Mouse (Mus musculus): ENCODE measurements around the gene Rnf31. TPM values are rescaled to one million over a fixed set of nuclear protein-coding genes. Genes with fewer than 3 reads are reported as not detected.

Gene Rnf31
- polyA plus RNA-seq, 1 experiment from 2014 or later: 22.5 TPM

GRCm38 (mm10) chr14:55575302-55575701 lies 16.2 kb upstream of the Rnf31 start, which contains the start of gene Fitm1:
Gene Fitm1, plus strand, starts transcription at chr14:55575617.
- Histone ChIP-seq H3K27me3 (replicated peaks; ENCODE audit: control insufficient read depth, insufficient read depth, low read length) (no peaks in the 10 kb centered on the region), H3K4me2 (ENCODE audit: low read length) (no peak within 1 kb of the TSS), H3K9ac (replicated peaks; ENCODE audit: low read depth, low read length) (no peak within 1 kb of the TSS), H3K4me3 (replicated peaks; ENCODE audit: low read length) (no peak within 1 kb of the TSS), H3K36me3 (ENCODE audit: control insufficient read depth, insufficient read depth) (no peaks in the 10 kb centered on the region), H3K27ac (ENCODE audit: low read length) (no peak within 1 kb of the TSS), H3K9me3 (ENCODE audit: control insufficient read depth, low read length) (no peaks in the 10 kb centered on the region), H3K4me1 (replicated peaks; ENCODE audit: control insufficient read depth, insufficient read depth, low read length) (peaks cover 15% of the 10 kb centered on the region)
- WGBS: 80% methylated on average over 7 of the region's 8 CpGs
- ATAC-seq: no peak

- Histone ChIP-seq H3K4me3 (replicated peaks; ENCODE audit: low read length) (no peak overlapping the region), H3K9ac (replicated peaks; ENCODE audit: low read depth, low read length) (no peak overlapping the region), H3K4me2 (ENCODE audit: low read length) (no peak overlapping the region)
These were observed 15.8 kb upstream of the Rnf31 start for GRCm38 (mm10) chr14:55575711-55576110.

GRCm38 (mm10) chr14:55576376-55576775 lies 15.1 kb upstream of the Rnf31 start:
- no peaks in the 10 kb centered on the region for H3K9me3 ChIP-seq (ENCODE audit: control insufficient read depth, low read length)

More at GRCm38 (mm10) chr14:55575711-55576110, 15.8 kb upstream of the Rnf31 start:
- H3K27me3 ChIP-seq (replicated peaks; ENCODE audit: control insufficient read depth, insufficient read depth, low read length): no peaks in the 10 kb centered on the region
- H3K4me1 ChIP-seq (replicated peaks; ENCODE audit: control insufficient read depth, insufficient read depth, low read length): peaks cover 15% of the 10 kb centered on the region
- WGBS: 86% methylated on average over 13 of the region's 13 CpGs
- H3K27ac ChIP-seq (ENCODE audit: low read length): no peak overlapping the region
- no peaks in the 10 kb centered on the region for H3K9me3 ChIP-seq (ENCODE audit: control insufficient read depth, low read length)
- ATAC-seq: no peak
- no peaks in the 10 kb centered on the region for H3K36me3 ChIP-seq (ENCODE audit: control insufficient read depth, insufficient read depth)

GRCm38 (mm10) chr14:55577871-55578667 lies 13.4 kb upstream of the Rnf31 start, which contains the start of gene Psme1:
Gene Psme1, plus strand, starts transcription at chr14:55578123.
- H3K27me3 ChIP-seq (replicated peaks; ENCODE audit: control insufficient read depth, insufficient read depth, low read length): no peaks in the 10 kb centered on the region
- no peaks in the 10 kb centered on the region for H3K36me3 ChIP-seq (ENCODE audit: control insufficient read depth, insufficient read depth)
- peak within 1 kb of the TSS; percentile 93 for H3K9ac ChIP-seq (replicated peaks; ENCODE audit: low read depth, low read length)
- 0% methylated on average over 29 of the region's 32 CpGs for WGBS
- ATAC-seq: peak; percentile 96
- peak within 1 kb of the TSS; percentile 94 for H3K27ac ChIP-seq (ENCODE audit: low read length)
- peak within 1 kb of the TSS; percentile 90 for H3K4me2 ChIP-seq (ENCODE audit: low read length)
- no peaks in the 10 kb centered on the region for H3K9me3 ChIP-seq (ENCODE audit: control insufficient read depth, low read length)
- peak within 1 kb of the TSS; percentile 84 for H3K4me3 ChIP-seq (replicated peaks; ENCODE audit: low read length)
- peaks cover 15% of the 10 kb centered on the region for H3K4me1 ChIP-seq (replicated peaks; ENCODE audit: control insufficient read depth, insufficient read depth, low read length)

More at GRCm38 (mm10) chr14:55576376-55576775, 15.1 kb upstream of the Rnf31 start:
- Histone ChIP-seq H3K36me3 (ENCODE audit: control insufficient read depth, insufficient read depth) (no peaks in the 10 kb centered on the region), H3K4me1 (replicated peaks; ENCODE audit: control insufficient read depth, insufficient read depth, low read length) (peaks cover 15% of the 10 kb centered on the region), H3K9ac (replicated peaks; ENCODE audit: low read depth, low read length) (no peak overlapping the region), H3K4me2 (ENCODE audit: low read length) (no peak overlapping the region), H3K27me3 (replicated peaks; ENCODE audit: control insufficient read depth, insufficient read depth, low read length) (no peaks in the 10 kb centered on the region), H3K27ac (ENCODE audit: low read length) (no peak overlapping the region), H3K4me3 (replicated peaks; ENCODE audit: low read length) (no peak overlapping the region)
- no peak for ATAC-seq
- WGBS: 76% methylated on average over 16 of the region's 16 CpGs

GRCm38 (mm10) chr14:55578668-55579269 lies 12.7 kb upstream of the Rnf31 start:
- H3K27me3 ChIP-seq (replicated peaks; ENCODE audit: control insufficient read depth, insufficient read depth, low read length): no peaks in the 10 kb centered on the region
- H3K4me3 ChIP-seq (replicated peaks; ENCODE audit: low read length): peak overlapping the region; percentile 84
- H3K9me3 ChIP-seq (ENCODE audit: control insufficient read depth, low read length): no peaks in the 10 kb centered on the region
- H3K36me3 ChIP-seq (ENCODE audit: control insufficient read depth, insufficient read depth): no peaks in the 10 kb centered on the region
- peak overlapping the region; percentile 93 for H3K9ac ChIP-seq (replicated peaks; ENCODE audit: low read depth, low read length)
- peaks cover 15% of the 10 kb centered on the region for H3K4me1 ChIP-seq (replicated peaks; ENCODE audit: control insufficient read depth, insufficient read depth, low read length)
- WGBS: 30% methylated on average over 6 of the region's 6 CpGs
- no peak; the same call in 1 of the 2 replicates for ATAC-seq
- H3K4me2 ChIP-seq (ENCODE audit: low read length): peak overlapping the region; percentile 90
- peak overlapping the region; percentile 94 for H3K27ac ChIP-seq (ENCODE audit: low read length)

GRCm38 (mm10) chr14:55579511-55580496 lies 11.7 kb upstream of the Rnf31 start:
- 87% methylated on average over 23 of the region's 23 CpGs for WGBS

GRCm38 (mm10) chr14:55580731-55581130 lies 10.8 kb upstream of the Rnf31 start:
- WGBS: 96% methylated on average over 16 of the region's 16 CpGs
- H3K4me1 ChIP-seq (replicated peaks; ENCODE audit: control insufficient read depth, insufficient read depth, low read length): peaks cover 24% of the 10 kb centered on the region
- no peak overlapping the region for H3K9ac ChIP-seq (replicated peaks; ENCODE audit: low read depth, low read length)

More at GRCm38 (mm10) chr14:55579511-55580496, 11.7 kb upstream of the Rnf31 start:
- Histone ChIP-seq H3K4me1 (replicated peaks; ENCODE audit: control insufficient read depth, insufficient read depth, low read length) (peaks cover 19% of the 10 kb centered on the region), H3K9me3 (ENCODE audit: control insufficient read depth, low read length) (no peaks in the 10 kb centered on the region), H3K9ac (replicated peaks; ENCODE audit: low read depth, low read length) (no peak overlapping the region), H3K27me3 (replicated peaks; ENCODE audit: control insufficient read depth, insufficient read depth, low read length) (no peaks in the 10 kb centered on the region), H3K4me2 (ENCODE audit: low read length) (no peak overlapping the region), H3K27ac (ENCODE audit: low read length) (no peak overlapping the region), H3K4me3 (replicated peaks; ENCODE audit: low read length) (no peak overlapping the region), H3K36me3 (ENCODE audit: control insufficient read depth, insufficient read depth) (no peaks in the 10 kb centered on the region)
- no peak for ATAC-seq

GRCm38 (mm10) chr14:55581981-55582681 lies 9.4 kb upstream of the Rnf31 start:
- H3K9ac ChIP-seq (replicated peaks; ENCODE audit: low read depth, low read length): no peak overlapping the region
- peaks cover 24% of the 10 kb centered on the region for H3K4me1 ChIP-seq (replicated peaks; ENCODE audit: control insufficient read depth, insufficient read depth, low read length)
- no peaks in the 10 kb centered on the region; the same call in 1 of the 2 replicates for H3K36me3 ChIP-seq (ENCODE audit: control insufficient read depth, insufficient read depth)
- WGBS: 80% methylated on average over 9 of the region's 9 CpGs
- no peaks in the 10 kb centered on the region for H3K9me3 ChIP-seq (ENCODE audit: control insufficient read depth, low read length)
- no peak overlapping the region for H3K4me3 ChIP-seq (replicated peaks; ENCODE audit: low read length)
- H3K4me2 ChIP-seq (ENCODE audit: low read length): no peak overlapping the region
- H3K27me3 ChIP-seq (replicated peaks; ENCODE audit: control insufficient read depth, insufficient read depth, low read length): no peaks in the 10 kb centered on the region
- ATAC-seq: no peak
- no peak overlapping the region for H3K27ac ChIP-seq (ENCODE audit: low read length)

More at GRCm38 (mm10) chr14:55580731-55581130, 10.8 kb upstream of the Rnf31 start:
- Histone ChIP-seq H3K4me3 (replicated peaks; ENCODE audit: low read length) (no peak overlapping the region), H3K9me3 (ENCODE audit: control insufficient read depth, low read length) (no peaks in the 10 kb centered on the region), H3K4me2 (ENCODE audit: low read length) (no peak overlapping the region), H3K36me3 (ENCODE audit: control insufficient read depth, insufficient read depth) (no peaks in the 10 kb centered on the region), H3K27ac (ENCODE audit: low read length) (no peak overlapping the region), H3K27me3 (replicated peaks; ENCODE audit: control insufficient read depth, insufficient read depth, low read length) (no peaks in the 10 kb centered on the region)
- no peak for ATAC-seq
